Mouse (Mus musculus) gastrocnemius, adult 8-10 months (tissue): ENCODE data around the gene Mipol1. TPM values are rescaled to one million over a fixed set of nuclear protein-coding genes. Genes with fewer than 3 reads are reported as not detected.

Experiments used
- DNase-seq, 2 experiments: peaks; one replicate each; pipeline ENCODE4 v3.0.0; 2022; ENCODE audit warnings: low spot score in 2 of 2
- total RNA-seq, 4 experiments: library from RNA; stranded (reverse); gene quantifications; 2 replicates each; pipeline ENCODE4 v1.2.4; 2022

The Mipol1 gene
- total RNA-seq, 4 experiments from 2014 or later: 2.5 to 3.8 (median 3.1) TPM

DNA sequence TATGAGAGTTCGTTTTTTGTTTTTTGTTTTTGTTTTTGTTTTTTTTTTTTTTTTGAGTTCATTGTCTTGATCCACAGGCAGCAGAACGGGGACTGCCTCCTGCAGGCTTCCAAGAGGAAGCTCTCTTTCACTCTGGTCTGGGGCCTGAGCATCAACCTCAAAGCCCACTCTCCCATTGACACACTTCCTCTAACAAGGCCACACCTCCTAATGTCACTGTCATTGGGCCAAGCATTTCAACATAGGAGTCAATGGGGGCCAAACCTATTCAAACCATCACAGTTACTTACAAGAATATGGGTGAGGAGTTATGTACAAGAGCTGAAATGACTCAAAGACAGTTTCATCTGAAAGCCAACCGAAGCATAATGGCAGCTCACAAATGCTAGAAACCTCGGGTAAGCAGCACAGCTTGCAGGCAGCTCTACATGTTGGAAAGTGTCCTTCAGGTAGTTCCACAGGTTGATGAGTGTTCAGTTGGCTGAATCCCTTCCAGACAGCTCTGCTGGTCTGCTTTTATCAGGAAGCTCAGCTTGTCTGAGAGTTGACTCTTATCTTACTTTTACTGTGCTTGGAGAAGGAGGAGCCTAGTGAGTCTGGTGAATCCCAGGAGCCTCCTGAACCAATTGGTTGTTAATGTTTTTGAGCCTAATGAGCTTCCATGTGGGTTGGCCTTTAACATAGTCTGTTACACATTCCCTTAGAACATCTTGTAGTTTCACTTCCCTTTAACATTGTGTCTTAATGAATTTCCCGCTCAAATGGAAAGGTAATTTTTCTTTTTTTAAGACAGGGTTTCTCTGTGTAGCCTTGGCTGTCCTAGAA is 13.7 kb downstream of the Mipol1 start:
- no peak for DNase-seq

DNA sequence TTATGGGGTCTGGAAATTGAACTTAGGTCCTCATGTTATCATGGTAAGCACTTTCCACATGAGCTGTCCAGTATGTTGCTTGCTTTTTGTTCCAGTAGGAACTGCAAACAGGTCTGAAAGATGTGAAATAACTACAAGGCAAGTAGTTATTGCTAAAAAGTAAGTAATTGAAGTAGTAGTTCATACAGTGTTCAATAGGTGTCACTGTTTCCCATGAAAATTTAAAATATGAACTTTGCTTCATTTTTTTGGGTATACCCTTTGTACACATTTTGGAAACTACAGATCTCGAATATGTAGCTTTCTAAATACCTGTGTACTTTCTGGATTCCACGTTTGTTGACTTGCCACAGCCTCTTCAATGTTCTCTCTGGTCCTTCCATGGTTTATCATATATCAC is 28.3 kb downstream of the Mipol1 start:
- DNase-seq: no peak

GRCm38 (mm10) chr12:57275456-57275855 is 45.2 kb downstream of the Mipol1 start:
- DNase-seq: no peak

DNA sequence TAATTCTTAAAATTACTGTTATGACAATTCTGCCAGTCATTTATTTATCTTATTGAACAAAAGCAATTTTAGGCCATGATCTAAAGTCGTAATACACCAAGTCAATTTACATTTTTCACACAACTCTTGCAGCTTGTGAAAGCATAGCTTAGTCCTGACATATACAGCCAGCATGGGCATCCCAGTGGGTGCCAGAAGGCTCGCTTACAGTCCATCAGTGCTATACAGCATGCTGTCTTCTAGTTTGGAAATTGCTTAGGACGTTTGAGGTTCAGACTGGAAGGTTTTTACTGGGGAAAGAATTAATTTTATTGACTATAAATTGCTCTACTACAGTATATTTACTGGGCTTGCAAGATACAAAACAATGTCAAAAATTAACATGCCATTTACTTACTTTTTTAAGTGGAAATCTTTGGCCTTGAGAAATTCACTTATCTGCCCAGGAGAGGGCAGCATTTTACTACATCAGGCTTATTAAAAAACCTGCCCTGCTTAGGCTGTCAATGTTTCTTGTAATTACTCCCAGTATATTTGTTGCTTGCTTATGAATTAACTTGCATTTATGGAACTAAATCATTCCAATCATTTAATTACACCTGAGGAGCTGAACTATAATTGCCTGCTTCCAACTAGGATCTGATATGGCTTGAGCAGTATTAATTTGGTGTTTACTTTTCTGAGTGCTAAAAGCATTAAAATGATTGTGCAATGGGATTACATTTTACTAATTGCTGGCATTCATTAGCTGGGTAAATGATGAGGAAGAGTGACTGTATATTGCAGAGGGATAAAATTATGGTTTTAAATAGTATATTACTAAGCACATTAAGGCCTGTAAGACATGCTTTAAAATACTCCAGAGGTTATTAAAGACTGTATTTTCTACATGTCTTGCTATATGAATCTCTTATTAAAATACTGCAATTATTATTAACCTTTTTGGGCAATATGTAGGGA is 51.2 kb downstream of the Mipol1 start:
- no peak for DNase-seq

DNA sequence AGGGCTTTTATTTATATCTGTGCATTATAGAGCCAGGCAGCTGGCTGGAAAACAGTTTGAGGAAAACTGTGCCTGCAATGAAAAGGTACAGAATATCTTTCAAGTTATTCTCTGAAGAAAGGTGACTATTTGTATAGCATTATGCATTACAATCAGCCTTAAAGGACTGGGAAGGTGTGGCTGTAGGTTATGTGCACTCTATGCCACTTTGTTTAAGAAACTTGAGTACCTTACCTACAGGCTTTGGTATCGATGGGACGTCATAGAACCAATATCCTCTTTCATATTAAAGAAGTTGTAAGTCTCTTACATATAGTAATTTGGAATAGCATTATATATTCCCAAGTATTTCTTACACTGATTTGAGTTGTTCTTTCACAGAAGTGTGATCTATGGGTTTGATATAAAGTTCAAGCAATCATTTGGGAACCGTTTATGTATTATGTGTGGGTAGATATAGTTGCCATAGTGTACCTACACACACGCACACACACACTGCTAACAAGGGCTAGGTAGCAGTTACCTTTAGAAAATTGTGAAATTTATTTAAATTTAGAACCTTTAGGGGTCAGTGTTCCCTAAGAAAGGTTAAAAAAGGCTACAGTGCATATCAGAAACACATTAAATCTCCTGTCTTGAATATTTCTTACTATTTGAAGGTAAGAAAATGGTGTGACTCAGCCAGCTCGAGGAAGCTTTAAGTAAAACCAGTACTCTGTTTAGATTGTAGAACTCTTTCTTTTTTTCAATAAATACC is 55.3 kb downstream of the Mipol1 start:
- no peak for DNase-seq

DNA sequence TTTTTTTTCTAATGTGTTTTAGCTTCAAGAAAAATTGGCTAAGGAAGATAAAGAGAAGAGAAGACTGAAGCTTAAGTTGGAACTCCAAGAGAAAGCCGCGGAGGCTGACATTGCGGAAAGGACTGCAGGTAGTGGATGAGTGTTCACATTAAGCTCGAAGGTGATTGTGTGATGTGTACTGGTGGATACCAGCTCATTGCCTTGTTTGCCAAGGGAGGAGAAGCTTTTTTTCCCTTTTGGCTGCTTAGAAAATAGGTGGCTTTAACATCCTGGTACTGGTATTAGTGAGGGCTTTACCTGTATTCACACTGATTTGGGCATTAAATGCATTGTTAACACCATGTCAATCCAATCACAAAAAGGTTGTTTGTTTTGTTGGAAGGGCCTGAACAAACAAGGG is 77.1 kb downstream of the Mipol1 start:
- no peak for DNase-seq

DNA sequence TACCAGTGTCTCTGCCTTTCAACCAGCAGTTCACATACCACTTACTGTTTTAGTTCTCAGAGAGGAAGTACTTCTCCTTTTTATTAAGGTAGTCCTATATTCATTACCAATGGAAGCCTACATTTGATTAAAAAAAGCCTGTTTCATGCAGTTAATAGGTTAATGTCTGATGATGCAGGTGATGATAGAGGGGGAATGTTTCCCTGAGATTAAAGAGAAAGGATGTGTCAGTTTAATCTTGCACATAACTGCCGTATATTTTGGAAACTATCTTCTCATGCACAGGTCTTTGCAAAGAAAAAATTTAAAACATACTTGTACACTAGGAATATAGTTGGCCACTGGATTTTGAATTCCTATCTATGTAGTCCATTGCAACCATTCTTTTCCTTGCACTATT is 77.5 kb downstream of the Mipol1 start:
- DNase-seq: no peak

GRCm38 (mm10) chr12:57339053-57339452 is 108.8 kb downstream of the Mipol1 start:
- no peak for DNase-seq

DNA sequence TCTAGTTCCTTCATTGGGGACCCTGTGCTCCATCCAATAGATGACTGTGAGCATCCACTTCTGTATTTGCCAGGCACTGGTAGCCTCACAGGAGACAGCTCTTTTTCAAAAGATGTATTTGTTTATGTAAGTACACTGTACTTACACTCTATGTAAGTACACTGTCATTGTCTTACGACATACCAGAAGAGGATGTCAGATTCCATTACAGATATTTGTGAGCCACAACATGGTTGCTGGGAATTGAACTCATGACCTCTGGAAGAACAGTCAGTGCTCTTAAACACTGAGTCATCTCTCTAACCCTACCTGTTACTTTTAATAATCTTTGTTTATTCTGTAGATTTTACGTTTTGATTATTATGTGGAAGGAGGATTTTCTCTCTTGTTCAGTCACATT is 109.9 kb downstream of the Mipol1 start:
- no peak for DNase-seq

DNA sequence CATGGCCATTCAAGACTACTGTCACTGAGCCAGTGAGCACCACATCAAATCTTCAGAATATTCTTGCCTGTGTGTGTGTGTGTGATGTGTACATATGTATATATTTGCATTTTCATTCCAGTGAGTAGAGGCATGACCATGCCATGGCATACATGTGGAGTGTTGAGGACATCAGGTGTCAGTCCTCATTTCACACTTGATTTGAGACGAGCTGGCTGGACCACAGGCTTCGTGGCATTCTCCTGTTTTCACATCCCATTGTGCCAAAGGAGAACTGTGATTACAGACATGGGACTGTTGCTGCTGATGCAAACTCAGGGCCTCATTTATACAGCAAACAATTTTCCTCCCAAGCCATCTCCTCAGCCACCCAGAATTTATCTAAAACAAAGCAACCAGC is 132.5 kb downstream of the Mipol1 start:
- DNase-seq: no peak

DNA sequence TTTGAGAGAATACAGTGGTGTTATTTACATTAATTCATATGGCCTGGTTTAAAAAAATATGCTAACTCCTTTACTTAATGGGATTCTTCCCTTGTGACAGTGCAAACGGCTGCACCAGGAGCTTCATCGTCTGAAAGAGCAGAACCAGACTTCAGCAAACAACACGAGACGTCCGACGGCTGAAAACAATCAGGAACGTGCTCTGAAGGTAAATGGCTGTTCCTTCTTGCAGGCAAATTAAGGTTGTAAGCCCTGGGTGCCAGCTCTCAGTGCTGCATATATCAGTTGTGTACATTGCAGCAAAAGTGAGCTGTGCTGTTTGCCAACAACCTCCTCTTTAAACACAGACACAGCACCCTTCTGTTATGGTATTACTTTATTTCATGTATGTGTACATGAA is 133.8 kb downstream of the Mipol1 start:
- DNase-seq: no peak

GRCm38 (mm10) chr12:57371790-57372547 is 141.7 kb downstream of the Mipol1 start:
- no peak for DNase-seq

DNA sequence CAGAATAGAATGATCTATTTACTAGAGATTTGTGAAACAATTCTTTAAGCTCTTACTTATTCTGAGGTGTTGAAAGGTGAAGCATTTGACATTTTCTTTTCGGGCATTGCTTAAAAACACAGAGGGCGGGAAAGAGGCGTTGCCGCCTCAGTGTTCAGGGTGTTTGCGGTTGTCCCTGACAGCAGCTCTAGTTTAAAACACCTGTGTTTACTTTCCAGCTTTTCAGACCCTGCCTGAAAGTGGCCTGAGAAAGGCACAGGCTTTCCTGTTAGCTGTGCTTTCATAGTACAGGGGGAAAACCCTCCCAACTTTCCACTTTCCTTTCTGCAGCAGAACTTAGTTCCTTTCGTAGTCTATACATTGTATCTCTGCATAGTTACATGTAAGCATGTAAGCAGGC is 152.6 kb downstream of the Mipol1 start:
- no peak for DNase-seq

- no peak for DNase-seq
These were observed 157.5 kb downstream of the Mipol1 start for GRCm38 (mm10) chr12:57387588-57388292.

- DNase-seq: no peak
These were observed 169.3 kb downstream of the Mipol1 start for GRCm38 (mm10) chr12:57399547-57399946.

- DNase-seq: no peak
These were observed 170.0 kb downstream of the Mipol1 start for GRCm38 (mm10) chr12:57400186-57400585.

DNA sequence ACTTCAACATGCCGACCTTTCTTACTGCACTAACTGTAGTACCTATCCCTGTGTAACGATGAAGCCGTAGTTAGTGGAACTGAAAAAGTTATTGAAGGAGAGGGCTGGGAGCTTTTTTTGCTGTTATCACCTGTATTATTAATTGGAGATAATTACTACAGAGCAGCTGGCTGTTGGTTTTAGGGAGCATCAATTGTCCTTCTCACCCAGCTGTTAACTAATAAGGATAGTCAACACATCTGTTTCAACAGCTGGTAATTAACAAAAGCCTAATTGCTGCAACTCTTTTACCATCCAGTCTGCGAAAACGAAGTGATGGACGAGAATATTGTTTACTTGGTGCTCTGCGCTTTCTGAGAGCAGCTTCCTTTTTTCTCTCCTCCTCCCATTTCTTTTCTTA is 170.9 kb downstream of the Mipol1 start:
- DNase-seq: no peak

GRCm38 (mm10) chr12:57402360-57402759 is 172.1 kb downstream of the Mipol1 start:
- DNase-seq: no peak

DNA sequence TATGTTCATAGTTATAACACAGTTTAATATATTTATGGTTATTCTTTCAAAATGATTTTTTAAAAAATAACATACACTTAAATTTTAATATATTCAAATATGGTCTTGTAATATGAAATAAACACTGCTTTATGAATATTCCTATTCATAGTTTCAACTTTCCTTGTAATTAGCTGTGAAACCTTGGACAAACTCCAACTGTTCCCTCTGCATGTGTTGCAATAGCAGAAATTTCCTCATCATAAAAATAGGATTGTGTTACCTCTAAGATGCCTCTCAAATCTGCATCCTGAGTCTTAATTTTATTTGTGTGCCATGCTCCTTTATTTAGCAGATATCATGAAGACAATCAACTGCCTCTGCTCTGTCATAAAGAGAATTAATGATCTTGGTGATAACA is 179.7 kb downstream of the Mipol1 start:
- DNase-seq: no peak

DNA sequence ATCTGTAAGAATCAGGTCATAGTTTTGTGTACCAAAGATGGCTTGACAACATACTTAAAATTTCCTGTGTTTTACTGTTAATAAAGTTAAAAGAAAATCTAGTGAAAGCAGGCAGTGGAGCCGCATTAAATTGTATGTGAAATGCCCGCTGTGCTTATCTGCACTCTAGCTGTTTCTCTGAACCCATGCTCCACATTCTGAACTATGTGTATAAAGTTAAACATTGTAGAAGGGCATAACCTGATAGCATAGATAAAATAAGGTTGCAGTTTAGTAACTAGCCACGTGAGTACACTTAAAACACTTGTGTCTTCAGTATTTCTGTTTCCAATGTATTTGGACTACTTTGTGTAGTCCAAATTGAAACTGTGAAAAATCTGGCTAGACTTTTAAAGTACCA is 183.6 kb downstream of the Mipol1 start:
- no peak for DNase-seq
